Mouse (Mus musculus): ENCODE results near the gene Abcc1.
A peak's percentile ranks its signal among the peaks of the same experiment; 100 is the strongest.

Abcc1 gene

GRCm38 (mm10) chr16:14377321-14377720, 16.0 kb downstream of the Abcc1 start:
- DNase-seq, result peak; percentile 16 to 24

GRCm38 (mm10) chr16:14378654-14379053, 17.3 kb downstream of the Abcc1 start:
- no peak for DNase-seq

DNA sequence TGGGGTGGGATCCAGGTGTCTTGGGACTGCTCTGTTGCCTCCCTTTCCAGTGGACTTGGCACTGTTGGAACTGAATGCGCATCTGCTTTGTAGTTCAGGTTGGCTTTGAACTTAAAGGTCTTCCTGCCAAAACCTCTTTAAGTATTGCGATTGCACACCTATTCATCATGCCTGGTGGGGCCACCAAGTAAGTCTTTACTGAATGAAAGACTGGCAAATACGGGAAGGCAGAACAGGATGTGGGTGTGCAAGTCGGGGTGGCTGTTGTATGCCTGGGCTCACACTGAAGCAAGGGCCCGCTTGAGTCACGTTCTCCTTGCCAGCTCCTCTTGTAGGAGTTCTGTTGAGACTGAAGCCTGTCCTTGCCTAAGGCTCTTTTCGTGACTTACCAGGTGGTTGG, 18.5 kb downstream of the Abcc1 start:
- no peak for DNase-seq

DNA sequence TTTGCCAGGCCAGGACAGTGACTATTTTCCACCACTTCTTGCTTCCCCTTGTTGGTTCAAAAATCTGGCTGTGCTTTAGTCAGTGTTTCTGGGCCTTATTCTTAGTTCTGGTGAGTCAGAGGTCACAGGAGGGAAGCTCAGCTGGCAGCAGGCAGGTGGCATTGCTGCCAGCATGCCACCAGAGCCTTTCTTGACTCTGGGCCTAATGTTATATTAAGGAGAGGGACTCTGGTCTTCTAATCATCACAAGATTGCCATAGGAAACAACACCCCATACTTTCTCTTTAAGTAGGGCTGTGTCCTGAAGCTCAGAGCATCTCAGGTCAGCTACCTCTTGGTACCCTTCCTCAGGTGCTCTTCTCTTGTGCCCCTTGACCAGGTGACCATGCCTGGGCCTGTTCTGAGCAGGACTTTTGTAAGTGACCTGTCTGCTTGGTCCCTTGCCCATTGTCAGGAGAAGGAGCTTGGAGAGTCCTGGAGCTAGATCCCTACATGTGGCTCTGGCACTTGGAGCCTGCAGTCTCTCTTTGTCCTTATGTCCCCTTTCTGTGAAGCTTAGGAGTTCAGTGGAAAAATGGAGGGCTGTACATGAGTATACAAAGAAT, 19.8 kb downstream of the Abcc1 start:
- peak in 1 of 2 experiments; percentile 20 for DNase-seq

- DNase-seq, result no peak
These were observed 37.9 kb downstream of the Abcc1 start for GRCm38 (mm10) chr16:14399303-14399702.

- no peak for DNase-seq
These were observed 42.1 kb downstream of the Abcc1 start for GRCm38 (mm10) chr16:14403507-14403906.

- no peak for DNase-seq
These were observed 44.3 kb downstream of the Abcc1 start for GRCm38 (mm10) chr16:14405636-14406035.

DNA sequence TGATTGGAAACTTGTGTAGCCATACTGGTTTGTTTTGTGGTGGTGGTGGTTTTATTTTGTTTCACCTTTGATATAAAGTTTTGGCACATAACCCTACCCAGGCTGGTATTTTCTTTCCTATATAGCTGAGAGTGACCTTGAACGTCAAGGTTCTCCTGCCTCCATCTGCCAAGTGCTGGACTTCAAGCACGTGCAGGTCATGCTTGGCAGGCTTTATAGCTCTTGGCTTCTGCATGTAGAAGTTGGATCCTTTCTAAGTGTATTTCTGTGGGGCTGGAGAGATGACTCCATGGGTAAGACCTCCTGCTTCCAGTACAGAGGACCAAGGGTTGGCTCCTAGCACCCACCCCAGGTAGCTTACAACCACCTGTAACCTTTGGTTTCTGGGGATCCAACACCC, 47.8 kb downstream of the Abcc1 start:
- no peak for DNase-seq

GRCm38 (mm10) chr16:14409776-14410175, 48.4 kb downstream of the Abcc1 start:
- DNase-seq, result no peak

DNA sequence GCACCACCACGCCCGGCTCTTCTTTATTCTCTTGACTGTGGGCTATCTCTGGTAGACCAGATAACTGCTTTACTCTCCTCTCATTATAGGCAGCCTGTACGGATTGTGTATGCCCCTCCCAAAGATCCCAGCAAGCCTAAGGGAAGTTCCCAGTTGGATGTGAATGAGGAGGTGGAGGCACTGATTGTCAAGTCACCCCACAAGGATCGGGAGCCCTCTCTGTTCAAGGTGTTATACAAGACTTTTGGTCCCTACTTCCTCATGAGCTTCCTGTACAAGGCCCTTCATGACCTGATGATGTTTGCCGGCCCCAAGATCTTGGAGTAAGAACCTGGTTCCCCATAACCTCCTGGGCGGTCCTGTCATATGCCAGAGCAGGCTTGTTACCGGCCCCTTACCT, 49.3 kb downstream of the Abcc1 start:
- no peak for DNase-seq

- DNase-seq, result no peak
These were observed 49.8 kb downstream of the Abcc1 start for GRCm38 (mm10) chr16:14411156-14411555.

DNA sequence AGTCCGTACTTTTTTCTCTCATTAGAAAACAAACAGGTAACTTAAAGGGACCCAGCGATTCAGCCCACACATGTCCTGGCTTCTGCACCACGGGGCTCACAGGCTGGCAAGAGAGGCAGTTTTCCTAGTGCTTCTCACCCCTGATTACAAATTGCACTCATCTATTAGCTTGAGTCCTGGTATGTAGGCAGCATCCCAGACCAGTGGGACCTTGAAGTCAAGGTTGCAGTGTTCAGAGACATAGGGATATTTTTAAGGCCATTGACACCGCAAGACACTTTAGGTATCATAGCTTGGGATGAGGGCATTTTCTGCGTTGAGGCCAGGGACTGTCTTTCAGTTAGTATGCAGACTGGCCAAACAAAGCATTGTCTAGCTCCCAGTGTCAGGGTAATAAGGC, 51.2 kb downstream of the Abcc1 start:
- DNase-seq, result no peak

DNA sequence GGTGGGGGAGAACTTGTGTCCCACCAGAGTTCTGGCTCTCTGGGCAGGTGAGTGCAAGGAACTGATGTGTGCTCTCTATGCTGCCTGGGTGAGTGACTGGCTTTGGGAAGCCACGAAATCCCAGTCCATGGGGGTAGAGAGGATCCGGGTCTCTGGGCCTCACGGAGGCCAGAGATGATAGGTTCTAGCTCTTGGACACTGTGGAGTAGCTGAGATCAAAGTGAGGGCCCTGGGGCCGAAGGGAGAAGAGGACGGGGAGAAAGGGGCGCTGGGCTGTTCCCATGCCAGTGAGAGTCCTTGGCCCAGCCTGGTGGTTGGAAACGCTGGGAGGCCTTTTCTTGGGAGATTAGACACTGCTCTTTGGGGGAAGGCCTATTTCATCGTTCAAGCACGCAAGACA, 53.8 kb downstream of the Abcc1 start:
- no peak for DNase-seq

DNA sequence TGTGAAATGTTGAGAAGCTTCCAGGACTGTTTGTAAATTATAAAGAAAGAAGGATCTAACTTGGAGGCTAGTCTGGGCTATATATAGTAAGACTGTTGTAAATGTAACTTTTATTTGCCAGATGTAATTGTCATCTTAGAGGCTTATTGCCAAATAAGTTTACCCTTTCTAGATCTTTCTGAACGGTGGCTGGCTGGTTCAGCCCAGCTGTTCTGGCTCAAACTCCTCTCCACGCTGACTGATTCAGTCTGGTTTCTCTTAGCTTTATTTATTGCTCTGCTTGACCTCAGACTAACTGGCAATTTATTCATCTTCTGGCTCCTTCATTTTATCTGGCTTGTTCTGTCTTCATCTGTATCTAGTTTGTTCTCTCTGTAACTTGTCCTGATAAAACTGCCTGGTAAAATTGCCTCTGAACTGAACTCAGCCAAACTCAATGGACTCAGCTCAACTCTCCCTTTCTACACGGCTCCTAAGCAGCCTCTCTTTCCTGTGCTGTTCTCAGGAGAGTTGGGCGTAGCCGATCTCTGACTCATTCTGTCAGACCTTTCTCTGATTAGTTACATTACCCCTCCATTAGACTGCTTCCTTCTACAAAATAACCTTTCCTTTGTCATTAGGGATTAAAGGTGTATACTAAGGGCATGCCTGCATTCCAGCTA, 55.7 kb downstream of the Abcc1 start:
- DNase-seq, result no peak

GRCm38 (mm10) chr16:14420496-14421132, 59.3 kb downstream of the Abcc1 start:
- DNase-seq, result no peak

DNA sequence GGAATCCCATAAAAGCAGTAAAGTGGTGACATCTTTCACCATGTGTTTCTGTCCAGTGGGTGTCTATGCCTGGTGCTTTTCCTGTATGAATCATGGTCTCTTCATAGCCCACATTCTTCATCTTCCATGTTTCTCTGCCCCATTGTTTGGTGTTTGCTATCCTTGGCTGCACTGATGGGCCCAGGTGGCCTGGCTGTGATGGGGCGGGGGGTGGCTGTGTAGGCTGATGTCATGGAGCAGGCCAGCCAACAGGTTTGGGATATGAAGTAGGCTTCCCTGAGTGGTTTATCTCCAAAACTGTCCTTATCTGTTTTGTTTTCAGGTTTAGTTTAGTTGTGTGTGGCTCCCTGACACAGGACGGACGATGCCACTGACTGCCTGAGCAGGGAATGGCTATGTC, 60.7 kb downstream of the Abcc1 start:
- DNase-seq, result no peak

GRCm38 (mm10) chr16:14429371-14429770, 68.0 kb downstream of the Abcc1 start:
- no peak for DNase-seq

GRCm38 (mm10) chr16:14432996-14433395, 71.6 kb downstream of the Abcc1 start:
- no peak for DNase-seq

GRCm38 (mm10) chr16:14435526-14435925, 74.2 kb downstream of the Abcc1 start:
- DNase-seq, result no peak

DNA sequence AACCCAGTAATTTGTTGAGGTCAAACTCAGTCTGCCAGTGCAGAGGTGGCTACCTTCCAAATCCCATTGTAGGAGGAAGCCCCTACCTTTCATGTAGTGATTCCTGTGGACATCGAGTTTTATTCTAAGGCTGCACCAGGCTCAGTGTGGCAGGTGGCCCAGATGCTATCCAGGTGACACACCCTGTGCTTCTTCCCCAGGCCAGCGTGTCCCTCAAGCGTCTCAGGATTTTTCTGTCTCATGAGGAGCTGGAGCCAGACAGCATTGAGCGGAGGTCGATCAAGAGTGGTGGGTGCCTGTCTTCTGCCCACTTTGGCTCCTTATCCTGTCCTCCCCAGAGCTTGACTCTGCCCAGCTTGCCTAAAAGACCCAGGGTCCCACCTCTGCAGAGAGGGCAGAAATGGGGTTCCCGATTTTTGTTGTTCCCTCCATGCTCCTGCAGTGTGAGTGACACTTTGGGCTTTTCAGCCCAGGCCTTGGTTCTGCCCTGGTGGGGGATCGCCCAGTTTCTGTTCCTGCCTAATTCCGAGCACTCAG, 76.2 kb downstream of the Abcc1 start:
- no peak for DNase-seq

DNA sequence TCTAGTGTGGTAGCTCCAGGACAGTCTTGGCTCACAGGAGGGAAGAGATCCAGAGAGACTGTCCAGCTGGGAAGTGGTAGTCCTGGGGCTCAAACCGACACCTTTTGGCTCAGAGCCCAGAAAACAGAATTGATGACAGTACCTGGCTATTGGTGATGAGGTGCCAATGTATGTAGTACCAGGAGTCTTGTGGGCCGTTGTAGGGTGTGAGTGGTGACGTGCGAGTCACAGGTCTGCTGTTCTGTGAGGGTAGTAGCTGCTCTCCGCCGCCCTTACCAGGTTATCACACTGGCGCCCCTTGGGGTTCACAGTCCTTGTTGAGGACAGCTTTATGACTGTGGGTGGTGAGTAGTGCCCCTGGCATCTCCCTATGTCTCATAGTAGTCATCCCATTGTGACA, 77.2 kb downstream of the Abcc1 start:
- no peak for DNase-seq

DNA sequence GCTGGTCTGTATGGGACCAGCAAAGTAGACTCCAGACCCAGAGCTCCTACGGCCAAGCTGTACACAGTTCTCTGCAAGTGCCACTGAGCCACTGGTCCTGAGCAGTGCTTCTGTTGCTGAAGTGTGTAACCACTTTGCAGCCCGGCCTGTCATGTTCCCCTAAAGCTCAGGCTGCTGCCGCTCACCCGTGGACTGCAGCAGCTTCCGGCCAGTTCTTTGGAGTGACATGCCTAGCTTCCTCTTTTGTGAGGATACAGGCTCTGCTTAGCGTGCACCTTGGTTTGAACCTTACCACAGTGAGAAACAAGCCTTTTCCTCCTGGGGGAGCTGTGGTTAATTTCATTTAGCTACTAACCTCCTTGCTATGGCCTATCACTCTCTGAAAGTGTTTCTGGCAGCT, 77.7 kb downstream of the Abcc1 start:
- no peak for DNase-seq

- no peak for DNase-seq
These were observed 78.7 kb downstream of the Abcc1 start for GRCm38 (mm10) chr16:14439801-14440614.

Measured in cerebellum, postnatal 36 days (tissue).